Mouse (Mus musculus) hematopoietic stem cell, adult 5-6 weeks (primary cell): ENCODE measurements around the gene Gm21244. TPM values are rescaled to one million over a fixed set of nuclear protein-coding genes. Genes with fewer than 3 reads are reported as not detected.
"Not testable (repeated sequence)": the region's sequence is repeated elsewhere in the genome, so short reads cannot be mapped to it uniquely, and the experiment has no call there.

Experiments
- ATAC-seq, 2 experiments: fragments of 125-278 bp in 1 of 2; replicated peaks in 1 of 2; 2 replicates each; pipeline ENCODE4 v1.8.0; 2016 to 2017; ENCODE audit warnings: inconsistent platforms in 2 of 2, mild to moderate bottlenecking in 2 of 2, moderate number of reproducible peaks in 2 of 2, low read depth in 1 of 2, moderate TSS enrichment in 1 of 2; ENCODE audit not compliant: low FRiP score in 2 of 2, poor library complexity in 2 of 2, severe bottlenecking in 2 of 2, insufficient read depth in 1 of 2, low TSS enrichment in 1 of 2
- total RNA-seq: library from RNA; stranded (forward); fragments of 172-1452, 232-1000 nt; gene quantifications from 2 replicates; pipeline ENCODE4 v1.2.3, GENCODE M21; 2017

The Gm21244 gene
- total RNA-seq, result not detected in 2 replicates

GRCm38 (mm10) chrY:7169193-7169592 is at the start of gene Gm21244:
Gene Gm21244, minus strand, starts transcription at chrY:7169293.
- ATAC-seq, result not testable (repeated sequence)

Other genes starting within 250 kb of the Gm21244 start
- gene Gm28998, start 84.5 kb upstream of the Gm21244 start, total RNA-seq, result not detected in 2 replicates
- gene Gm21788, start 235.7 kb upstream of the Gm21244 start, total RNA-seq, result not detected in 2 replicates